Mouse (Mus musculus) kidney, adult 18-20 months (tissue): ENCODE measurements around the gene Rxfp2.
A peak's percentile ranks its signal among the peaks of the same experiment; 100 is the strongest.

ENCODE experiments used
- DNase-seq: peaks from one replicate; pipeline ENCODE4 v3.0.0; 2021

The Rxfp2 gene

GRCm38 (mm10) chr5:150116216-150116905, 97.9 kb downstream of the Rxfp2 start:
- no peak for DNase-seq

- no peak for DNase-seq
Measured at GRCm38 (mm10) chr5:150116906-150117216, 98.4 kb downstream of the Rxfp2 start.

GRCm38 (mm10) chr5:150118124-150118454, 99.6 kb downstream of the Rxfp2 start:
- DNase-seq, result no peak

- peak; percentile 87 for DNase-seq
Measured at GRCm38 (mm10) chr5:150118455-150119241, 100.2 kb downstream of the Rxfp2 start, which contains the start of gene Fry. Gene Fry (plus strand): TSS chr5:150118645.

GRCm38 (mm10) chr5:150120676-150121075, 102.2 kb downstream of the Rxfp2 start:
- DNase-seq, result no peak

GRCm38 (mm10) chr5:150122095-150122494, 103.6 kb downstream of the Rxfp2 start:
- DNase-seq, result no peak

- no peak for DNase-seq
Measured at GRCm38 (mm10) chr5:150122571-150122970, 104.1 kb downstream of the Rxfp2 start.

- no peak for DNase-seq
Measured at GRCm38 (mm10) chr5:150125920-150126319, 107.4 kb downstream of the Rxfp2 start.

GRCm38 (mm10) chr5:150128432-150128831, 110.0 kb downstream of the Rxfp2 start:
- no peak for DNase-seq

GRCm38 (mm10) chr5:150130144-150130543, 111.7 kb downstream of the Rxfp2 start:
- DNase-seq, result no peak

- DNase-seq, result no peak
Measured at GRCm38 (mm10) chr5:150131166-150131565, 112.7 kb downstream of the Rxfp2 start.
